Mouse (Mus musculus) mouse embryonic stem cell (cell line): ENCODE measurements at regions not wholly inside any gene's neighbourhood (a gene's known extent, or its start where the extent isn't known, plus 50 kb on each side); places are given as distances from the start of the nearest gene placed in this dataset.

Experiments used
- in situ Hi-C, 2 experiments: fragments of 300-500 bp; cut with MboI; formaldehyde crosslinking; loops; 1 replicate in 1 of 2; 3 replicates in 1 of 2; pipeline ENCODE4 v1.14.3; 2019 to 2020; ENCODE audit warnings: low sequenced_read_pairs in 2 of 2, low pct_unique_long_range_greater_than_20kb in 1 of 2, mixed read lengths in 1 of 2; ENCODE audit not compliant: unreplicated experiment in 1 of 2

- in situ Hi-C loops, result no loop called here
These were observed 698.9 kb downstream of the Utrn start for GRCm38 (mm10) chr10:12170243-12170642.

- in situ Hi-C loops, result no loop called here
These were observed 694.9 kb downstream of the Utrn start for GRCm38 (mm10) chr10:12174200-12174818.

- in situ Hi-C loops, result no loop called here
These were observed 694.0 kb downstream of the Utrn start for GRCm38 (mm10) chr10:12175141-12175540.

GRCm38 (mm10) chr10:12177482-12177881 is 691.7 kb downstream of the Utrn start:
- in situ Hi-C loops, result no loop called here

- in situ Hi-C loops, result no loop called here
These were observed 688.2 kb downstream of the Utrn start for GRCm38 (mm10) chr10:12180965-12181364.

- in situ Hi-C loops, result no loop called here
These were observed 682.1 kb downstream of the Utrn start for GRCm38 (mm10) chr10:12186918-12187639.

GRCm38 (mm10) chr10:12187669-12188342 is 681.4 kb downstream of the Utrn start:
- in situ Hi-C loops, result no loop called here

GRCm38 (mm10) chr10:12190435-12190834 is 678.7 kb downstream of the Utrn start:
- in situ Hi-C loops, result no loop called here

GRCm38 (mm10) chr10:12207301-12207700 is 661.9 kb downstream of the Utrn start:
- in situ Hi-C loops, result no loop called here

DNA sequence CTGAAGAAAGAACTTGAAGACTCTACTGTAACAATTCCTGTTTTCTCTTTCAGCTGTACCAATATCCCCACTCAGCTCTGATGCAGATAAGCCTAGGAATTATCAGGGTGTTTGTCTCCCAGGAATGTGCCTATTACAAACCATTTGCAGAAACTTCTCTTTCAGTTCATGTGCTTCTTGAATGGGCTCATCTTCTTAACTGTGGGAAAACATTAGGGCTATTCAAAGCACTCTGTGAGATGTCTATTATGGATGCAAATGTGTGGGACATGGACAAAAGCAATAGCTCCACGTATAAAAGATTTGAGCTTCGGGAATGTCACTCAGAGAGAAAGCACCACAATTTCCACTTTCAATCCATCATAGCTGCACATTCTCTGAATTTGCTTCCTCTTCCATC is 659.0 kb downstream of the Utrn start:
- in situ Hi-C loops, result no loop called here

- in situ Hi-C loops, result no loop called here
These were observed 650.3 kb downstream of the Utrn start for GRCm38 (mm10) chr10:12218879-12219278.

- in situ Hi-C loops, result no loop called here
These were observed 635.0 kb downstream of the Utrn start for GRCm38 (mm10) chr10:12234141-12234540.

- in situ Hi-C loops, result no loop called here
These were observed 620.3 kb downstream of the Utrn start for GRCm38 (mm10) chr10:12248853-12249252.

- in situ Hi-C loops, result loop anchor here in 1 of 2 experiments (25.0 kb wide), 1 partner anchor 734 kb away; no protein-coding TSS in a partner anchor
These were observed 615.9 kb downstream of the Utrn start for GRCm38 (mm10) chr10:12253274-12253673.

DNA sequence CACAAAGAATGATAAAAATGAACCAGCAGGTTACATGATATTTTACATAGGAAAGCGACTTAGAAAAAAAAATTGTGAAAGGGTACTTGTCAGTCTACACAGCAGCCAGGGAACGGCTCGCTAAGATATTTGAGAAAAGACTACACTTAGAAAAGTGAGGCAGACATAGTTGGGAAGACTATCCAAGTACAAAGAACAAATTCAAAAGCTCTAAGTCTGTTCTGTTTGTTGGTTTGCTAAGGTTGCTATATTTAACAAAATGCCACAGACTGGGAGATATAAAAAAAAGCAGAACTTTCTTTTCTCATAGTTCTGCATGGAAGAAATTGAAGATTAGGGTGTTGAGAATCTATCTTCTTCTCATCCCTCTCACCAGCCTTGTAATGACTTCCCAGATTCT is 583.5 kb downstream of the Utrn start:
- in situ Hi-C loops, result no loop called here

DNA sequence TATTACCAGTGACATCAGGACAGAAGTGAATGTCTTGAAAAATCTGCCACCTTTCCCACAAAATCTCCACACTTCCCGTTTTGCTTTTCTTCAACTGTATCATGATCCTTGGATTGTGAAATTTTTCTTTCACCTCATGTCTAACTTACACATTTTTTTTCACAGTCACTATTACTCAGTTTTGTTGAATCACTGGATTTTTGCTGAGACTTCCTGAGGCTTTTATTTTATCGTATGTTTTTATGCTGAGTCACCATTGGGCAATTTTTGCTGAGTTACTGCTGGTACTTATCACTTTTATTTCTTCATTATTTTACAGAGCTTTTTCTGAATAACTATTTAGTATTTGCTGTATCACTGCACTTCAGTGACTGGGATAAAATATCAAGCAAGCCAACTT is 570.3 kb downstream of the Utrn start:
- in situ Hi-C loops, result no loop called here

DNA sequence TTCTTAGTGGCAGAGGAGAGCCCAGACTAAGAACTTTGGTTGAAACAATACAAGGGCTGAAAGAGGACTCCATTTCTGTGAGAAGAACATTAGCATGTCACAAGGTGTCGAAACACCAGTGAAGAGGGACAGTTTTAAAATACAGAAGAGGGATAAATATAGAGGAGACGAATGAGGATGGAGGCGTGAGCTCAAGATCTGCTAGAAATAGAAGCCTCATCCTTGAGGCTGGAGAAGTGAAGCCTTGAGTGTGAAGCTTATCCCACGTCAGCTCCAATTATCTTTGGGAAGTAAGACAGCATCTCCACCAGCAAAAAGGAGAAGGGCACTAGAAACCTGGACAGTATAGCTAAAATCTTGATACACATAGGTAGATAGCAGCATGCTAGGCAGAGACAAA is 566.8 kb downstream of the Utrn start:
- in situ Hi-C loops, result no loop called here

- in situ Hi-C loops, result no loop called here
These were observed 548.9 kb downstream of the Utrn start for GRCm38 (mm10) chr10:12320311-12320710.
